Mouse (Mus musculus) lung, adult 18-20 months (tissue): ENCODE data around the gene Lamb3.
"Not testable (repeated sequence)": the region's sequence is repeated elsewhere in the genome, so short reads cannot be mapped to it uniquely, and the experiment has no call there.

ENCODE experiments used
- DNase-seq, 2 experiments: peaks; one replicate each; pipeline ENCODE4 v3.0.0; 2022; ENCODE audit warnings: mixed read lengths in 2 of 2

The Lamb3 gene

GRCm38 (mm10) chr1:193251386-193251785, 43.9 kb downstream of the Lamb3 start:
- DNase-seq, result no peak

DNA sequence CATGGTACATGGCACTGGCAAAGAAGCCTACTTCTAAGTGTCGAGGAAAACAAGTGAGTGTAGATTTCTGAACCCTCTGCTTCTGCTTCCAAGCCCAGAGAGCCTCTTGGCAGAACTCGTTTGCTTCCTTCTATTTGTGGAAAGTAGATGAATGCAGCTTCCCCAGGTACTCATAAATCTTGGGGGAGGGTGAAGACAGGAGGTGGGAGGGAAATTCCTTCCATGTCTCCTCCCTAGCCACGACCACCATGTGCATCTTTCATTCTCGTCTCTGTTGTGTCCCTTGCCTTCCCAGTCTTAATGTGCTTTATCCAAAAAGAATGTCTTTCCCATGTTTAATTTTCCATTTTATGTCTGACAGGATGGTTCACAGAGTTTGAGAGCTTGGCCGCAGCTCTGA, 45.1 kb downstream of the Lamb3 start:
- no peak for DNase-seq

DNA sequence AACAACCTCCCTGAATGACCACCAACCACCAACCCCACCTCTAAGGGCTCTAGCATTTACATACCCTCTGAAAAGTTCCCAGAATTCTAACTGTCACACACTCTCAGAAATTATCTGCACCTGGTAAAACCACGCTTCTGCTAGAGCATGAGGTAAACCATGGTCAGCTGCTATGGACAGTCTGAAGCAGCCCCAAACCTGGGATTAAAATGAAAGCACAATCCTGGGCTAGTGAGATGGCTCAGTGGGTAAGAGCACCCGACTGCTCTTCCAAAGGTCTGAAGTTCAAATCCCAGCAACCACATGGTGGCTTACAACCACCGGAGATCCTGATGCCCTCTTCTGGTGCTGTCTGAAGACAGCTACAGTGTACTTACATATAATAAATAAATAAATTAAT, 46.4 kb downstream of the Lamb3 start:
- DNase-seq, result not testable (repeated sequence)

DNA sequence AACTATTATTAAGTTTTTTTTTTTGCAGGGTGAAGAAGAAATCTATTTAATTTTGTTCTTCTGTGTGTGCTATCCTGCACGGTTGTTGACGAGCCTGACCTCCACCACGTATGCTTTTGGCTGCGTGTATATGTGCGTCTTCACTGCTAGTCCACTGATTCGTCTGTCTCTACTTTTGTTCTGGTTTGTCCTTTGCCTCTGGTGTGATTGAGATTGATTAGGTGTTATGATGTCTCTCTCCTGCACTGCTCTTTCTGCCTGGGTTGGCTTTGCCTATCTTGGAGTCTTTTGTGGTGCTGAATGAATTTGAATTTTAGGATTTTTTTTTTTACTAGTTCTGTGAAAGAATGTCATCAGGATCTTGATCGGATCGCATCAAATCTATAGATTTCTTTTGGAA, 47.5 kb downstream of the Lamb3 start:
- DNase-seq, result no peak

- DNase-seq, result peak; percentile 62 to 65
These were observed 48.2 kb downstream of the Lamb3 start for GRCm38 (mm10) chr1:193255488-193256288.

- DNase-seq, result no peak
These were observed 48.7 kb downstream of the Lamb3 start for GRCm38 (mm10) chr1:193256289-193256577.

GRCm38 (mm10) chr1:193256621-193257098, 49.2 kb downstream of the Lamb3 start:
- no peak for DNase-seq

- DNase-seq, result no peak
These were observed 52.1 kb downstream of the Lamb3 start for GRCm38 (mm10) chr1:193259559-193259958.

- peak in 1 of 2 experiments; percentile 52 for DNase-seq
These were observed 54.5 kb downstream of the Lamb3 start for GRCm38 (mm10) chr1:193261897-193262548.

DNA sequence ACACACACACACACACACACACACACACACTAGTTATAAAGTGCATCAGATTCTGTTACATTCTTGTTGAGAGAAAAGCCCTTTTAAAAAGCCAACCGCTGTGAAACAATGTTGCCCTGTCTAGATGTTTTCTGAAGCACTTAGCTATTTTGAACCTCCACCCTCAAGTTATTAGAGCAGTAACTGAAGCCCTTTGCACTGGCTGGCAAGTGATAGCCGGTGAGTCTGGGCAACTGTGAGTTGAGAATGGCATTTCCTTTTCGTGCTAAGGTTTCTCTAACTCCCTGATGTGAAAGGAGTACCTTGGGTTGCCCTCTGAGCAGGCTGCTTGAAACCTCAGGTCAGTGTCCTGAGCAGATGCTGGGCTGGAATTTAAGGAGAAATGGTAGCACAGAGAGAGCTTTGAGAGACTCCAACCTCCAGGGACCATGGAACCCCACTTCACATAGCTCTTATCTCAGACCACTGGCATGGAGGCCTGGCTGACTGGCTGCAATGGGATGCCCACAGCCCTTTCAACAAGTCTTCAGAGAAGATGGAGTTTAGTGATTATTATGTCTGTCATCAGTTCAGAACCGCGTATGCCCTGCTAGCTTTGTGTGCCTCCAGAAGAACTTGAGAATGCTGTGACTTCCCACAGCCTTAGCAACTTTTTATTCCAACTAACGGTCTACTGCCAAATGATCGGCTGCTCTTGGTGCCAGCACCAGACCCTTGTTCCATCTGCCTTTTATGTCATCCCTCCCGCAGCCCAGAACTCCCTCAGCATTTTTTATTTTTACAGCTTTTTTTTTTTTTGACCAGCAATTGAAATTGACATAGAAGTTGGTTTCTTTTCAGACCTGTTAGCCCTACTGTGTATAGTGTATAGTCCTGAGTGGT, 55.8 kb downstream of the Lamb3 start:
- DNase-seq, result no peak

GRCm38 (mm10) chr1:193263955-193264598, 56.6 kb downstream of the Lamb3 start, which contains the start of gene Hsd11b1:
Gene Hsd11b1 (minus strand): TSS chr1:193264075.
- DNase-seq, result peak; percentile 22 to 37

- no peak for DNase-seq
These were observed 58.2 kb downstream of the Lamb3 start for GRCm38 (mm10) chr1:193265734-193266133.

- DNase-seq, result peak in 1 of 2 experiments; percentile 16
These were observed 63.7 kb downstream of the Lamb3 start for GRCm38 (mm10) chr1:193270965-193271763.

- no peak for DNase-seq
These were observed 64.8 kb downstream of the Lamb3 start for GRCm38 (mm10) chr1:193272137-193272915.

- DNase-seq, result peak; percentile 71 to 76
These were observed 65.6 kb downstream of the Lamb3 start, which contains the start of gene G0s2 for GRCm38 (mm10) chr1:193272916-193273601. Gene G0s2 (minus strand): TSS chr1:193273217.

GRCm38 (mm10) chr1:193274407-193275071, 67.0 kb downstream of the Lamb3 start:
- DNase-seq, result no peak

DNA sequence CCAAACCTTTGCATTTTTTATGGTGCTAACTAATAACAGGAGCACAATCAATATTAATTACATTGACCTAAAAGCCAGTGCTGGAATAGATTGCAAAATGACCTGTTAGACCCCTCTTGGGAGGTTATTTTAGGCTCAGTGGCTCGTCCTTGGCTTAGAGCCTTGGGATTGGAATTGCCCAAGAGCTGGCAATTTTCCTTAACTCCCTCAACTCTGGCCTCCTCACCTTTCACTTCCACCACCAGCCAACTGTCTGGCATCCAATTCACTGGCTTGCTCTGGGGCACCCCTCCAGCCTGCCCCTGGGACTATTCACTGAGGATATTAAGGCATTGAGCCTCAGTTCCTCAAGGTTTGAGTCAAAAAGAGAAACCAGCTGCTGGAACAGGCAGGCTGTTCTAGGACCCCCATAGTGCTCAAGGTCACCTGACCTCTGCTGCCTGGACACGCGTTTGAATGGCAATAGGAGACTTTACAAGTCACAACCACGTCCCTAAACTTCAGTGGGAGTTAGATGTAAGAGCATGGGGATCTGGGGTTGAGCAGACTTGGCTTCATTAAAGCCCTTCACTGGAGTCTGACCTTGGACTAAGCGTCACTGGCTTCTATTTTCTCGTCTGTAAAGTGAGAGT, 71.0 kb downstream of the Lamb3 start:
- DNase-seq, result peak; percentile 53 to 54

DNA sequence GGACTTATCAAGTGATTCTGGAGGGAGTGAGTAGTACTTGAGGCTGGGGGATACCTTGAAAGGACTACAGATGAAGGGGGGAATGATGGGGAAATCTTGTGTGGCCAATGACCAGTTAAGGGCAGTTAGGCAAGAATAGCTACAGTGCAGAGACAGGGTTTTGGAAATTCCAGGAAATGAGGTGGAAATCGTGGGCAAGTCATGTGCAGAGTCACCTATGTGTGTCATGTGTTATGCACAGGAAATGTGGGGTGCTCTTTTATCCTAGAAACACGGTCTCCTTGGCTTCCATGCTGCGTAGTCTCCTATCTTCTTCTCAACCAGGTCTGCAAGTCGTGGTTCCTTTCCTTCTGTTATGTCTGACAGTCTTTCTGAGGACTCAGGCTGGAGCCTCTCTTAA, 72.0 kb downstream of the Lamb3 start:
- no peak for DNase-seq

DNA sequence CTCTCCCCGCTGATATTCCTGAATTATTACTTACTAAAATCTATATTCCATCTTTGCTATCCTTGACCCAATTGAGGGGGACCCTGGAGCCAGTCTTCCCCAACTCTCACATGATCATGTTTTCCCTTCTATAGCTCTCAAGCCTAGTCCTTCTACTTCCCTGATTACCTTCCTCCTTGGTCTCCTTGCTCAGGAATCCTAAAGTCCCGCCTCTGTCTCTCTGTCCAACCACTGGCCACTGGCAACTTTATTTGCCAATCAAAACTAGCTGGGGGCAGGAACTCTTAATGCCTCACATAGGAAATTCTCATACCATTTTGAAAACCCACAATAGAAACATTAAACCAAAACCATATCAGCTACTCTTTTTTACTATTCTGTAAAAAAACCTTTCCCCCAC, 73.8 kb downstream of the Lamb3 start:
- DNase-seq, result no peak
